Mouse (Mus musculus) skeletal muscle tissue, adult 2 months (tissue): Measurements from ENCODE around the gene Cldn24.
"Not testable (repeated sequence)": the region's sequence is repeated elsewhere in the genome, so short reads cannot be mapped to it uniquely, and the experiment has no call there.

ENCODE experiments used
- DNase-seq: peaks from one replicate; pipeline ENCODE4 v3.0.0-alpha.2; 2012; ENCODE audit warnings: low read depth, low spot score

The Cldn24 gene

DNA sequence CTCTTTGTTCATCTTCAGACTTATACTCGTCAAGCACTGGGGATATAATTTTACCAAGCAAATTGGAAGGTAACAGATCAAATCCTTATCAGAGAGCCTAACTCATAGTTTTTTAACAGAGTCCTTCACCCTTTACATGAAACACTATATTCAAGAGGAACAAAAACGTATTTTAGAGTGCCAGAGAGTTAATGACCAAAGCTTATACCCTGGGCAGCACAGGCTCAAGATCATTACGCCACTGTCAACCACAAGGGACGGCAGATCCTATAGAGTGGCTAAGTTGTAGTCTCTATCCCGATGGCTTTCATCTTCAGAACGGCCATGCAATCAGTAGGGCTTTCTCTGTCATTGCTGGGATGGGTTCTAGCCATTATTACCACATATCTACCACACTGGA is at the start of gene Cldn24:
TSS of gene Cldn24 (plus strand) at position 301 of the 400 bp plus-strand sequence.
- no peak for DNase-seq

DNA sequence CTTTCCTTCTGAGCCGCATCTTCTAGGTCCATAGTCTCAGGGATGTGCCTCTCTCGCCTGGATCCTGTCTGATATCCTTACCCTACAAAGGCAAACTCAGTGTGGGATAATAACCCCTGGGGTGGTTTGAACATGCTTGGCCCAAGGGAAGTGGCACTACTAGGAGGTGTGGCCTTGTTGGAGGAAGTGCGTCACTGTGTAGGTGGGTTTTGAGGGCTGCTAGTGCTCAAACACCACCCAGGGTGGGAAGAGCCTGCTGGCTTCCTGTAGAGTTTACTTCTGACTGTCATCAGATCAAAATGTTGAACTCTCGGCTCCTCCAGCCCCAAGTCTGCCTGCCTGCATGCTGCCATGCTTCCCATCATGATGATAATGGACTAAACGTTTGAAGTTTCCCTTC is 49.0 kb upstream of the Cldn24 start:
- no peak for DNase-seq

DNA sequence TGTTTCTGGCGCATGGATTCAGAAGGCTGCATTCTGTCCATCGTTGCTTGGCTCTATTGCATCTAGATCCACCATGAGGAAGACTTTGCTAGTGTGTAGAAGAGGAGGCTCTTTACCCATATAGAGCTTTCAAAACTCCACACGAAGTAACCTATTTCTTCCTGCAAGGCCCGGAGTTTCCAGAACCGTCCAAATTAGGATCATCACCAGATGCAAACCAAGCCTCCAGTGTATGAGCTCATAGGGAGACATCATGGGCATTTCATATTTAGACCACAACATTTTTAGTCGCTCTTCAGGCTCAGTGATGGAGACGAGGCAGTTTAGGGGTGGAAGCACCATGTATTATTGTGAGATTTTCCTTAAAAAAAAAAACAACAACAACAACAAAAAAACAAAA is 44.5 kb upstream of the Cldn24 start:
- no peak for DNase-seq

DNA sequence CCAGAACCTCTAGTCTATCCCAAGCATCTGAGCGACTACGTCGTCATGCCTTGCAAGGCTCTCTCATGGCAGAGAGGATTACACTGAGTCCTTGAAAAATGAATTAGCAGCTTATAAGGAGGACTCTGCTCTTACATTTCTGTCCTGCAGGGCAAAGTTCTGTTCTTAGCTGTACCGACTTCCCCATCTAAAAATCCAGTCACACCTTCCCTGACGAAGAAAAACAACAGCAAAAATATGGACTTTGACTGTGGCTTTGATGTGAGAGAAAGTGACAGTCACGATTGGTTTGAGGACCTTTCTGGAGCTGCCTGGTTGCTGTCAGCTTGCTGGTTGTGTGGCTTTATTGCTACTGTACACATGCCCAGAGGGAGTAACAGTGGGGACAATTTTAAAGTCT is 42.4 kb upstream of the Cldn24 start:
- DNase-seq = no peak

DNA sequence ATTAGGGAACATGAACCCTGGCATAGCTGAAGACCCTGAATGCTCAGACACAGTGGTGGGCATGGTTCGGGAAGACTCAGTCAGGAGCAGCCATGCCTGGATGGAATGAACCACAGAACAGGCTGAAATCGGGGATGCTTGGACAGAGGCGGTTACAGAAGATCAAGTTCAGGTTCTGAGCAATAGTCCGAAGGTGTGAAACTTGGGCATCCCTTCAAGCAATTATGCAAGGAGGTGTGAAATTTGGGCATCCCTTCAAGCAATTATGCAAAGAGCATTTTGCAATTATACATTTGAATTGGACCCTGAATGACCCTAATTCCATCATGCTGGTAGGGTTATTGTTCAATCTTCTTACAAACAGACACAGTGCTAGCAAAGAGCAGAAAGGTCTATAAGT is 40.1 kb upstream of the Cldn24 start:
- DNase-seq = no peak

DNA sequence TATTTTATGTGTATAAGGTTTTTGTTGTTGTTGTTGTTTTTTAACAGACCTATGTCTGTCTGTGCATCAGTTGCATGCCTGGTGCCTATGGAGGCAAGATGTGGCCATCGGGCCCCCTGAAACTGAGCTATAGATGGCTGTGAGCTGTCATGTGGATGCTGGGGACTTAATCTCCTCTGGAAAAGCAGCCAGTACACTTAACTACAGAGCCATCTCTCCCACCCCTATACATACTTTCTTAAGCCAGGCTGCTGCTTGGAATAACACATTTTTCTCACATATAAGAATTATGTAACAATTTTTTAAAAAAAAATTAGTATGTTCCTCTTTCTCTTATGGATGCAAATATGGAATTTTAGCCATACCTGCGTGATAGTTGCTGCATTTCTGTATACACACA is 38.4 kb upstream of the Cldn24 start:
- DNase-seq = no peak

DNA sequence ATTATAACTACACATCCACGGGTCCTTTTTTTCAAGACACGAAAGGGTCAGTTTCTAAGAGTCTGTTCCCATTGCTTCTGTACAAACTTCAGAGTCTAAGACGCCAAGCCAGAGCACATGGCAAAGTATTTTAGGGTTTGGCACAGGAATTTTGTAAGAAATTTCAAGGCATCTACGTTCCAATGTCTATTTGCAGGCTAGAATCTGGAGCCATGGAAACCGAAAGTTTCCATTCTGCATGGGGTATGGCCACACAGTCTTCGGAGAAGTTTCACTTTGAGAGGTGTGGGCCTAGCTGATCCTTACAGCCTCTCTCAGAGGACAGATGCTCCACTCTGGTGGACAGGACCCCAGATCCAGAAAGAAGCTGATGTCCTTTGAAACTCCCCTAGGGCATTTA is 38.0 kb upstream of the Cldn24 start:
- DNase-seq = peak; percentile 54

DNA sequence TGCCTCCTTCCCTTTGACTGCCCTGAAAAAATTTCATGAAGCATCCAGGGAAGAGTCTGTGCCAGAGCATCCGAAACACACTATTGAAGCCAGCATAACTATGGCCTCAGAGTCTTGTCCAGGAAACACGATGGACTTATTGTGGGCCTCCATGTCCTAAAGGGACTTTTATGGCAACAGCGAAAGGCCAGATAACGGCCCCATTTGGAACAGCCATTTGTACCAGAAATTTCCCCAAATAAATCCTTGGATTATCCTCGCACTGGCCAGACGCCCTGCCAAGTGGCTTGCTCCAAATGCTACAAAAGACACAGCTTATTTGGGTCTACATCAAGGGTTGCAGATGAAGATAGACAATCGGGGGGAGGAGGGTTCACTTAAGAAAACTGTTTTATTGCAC is 37.5 kb upstream of the Cldn24 start:
- peak; percentile 70 for DNase-seq

DNA sequence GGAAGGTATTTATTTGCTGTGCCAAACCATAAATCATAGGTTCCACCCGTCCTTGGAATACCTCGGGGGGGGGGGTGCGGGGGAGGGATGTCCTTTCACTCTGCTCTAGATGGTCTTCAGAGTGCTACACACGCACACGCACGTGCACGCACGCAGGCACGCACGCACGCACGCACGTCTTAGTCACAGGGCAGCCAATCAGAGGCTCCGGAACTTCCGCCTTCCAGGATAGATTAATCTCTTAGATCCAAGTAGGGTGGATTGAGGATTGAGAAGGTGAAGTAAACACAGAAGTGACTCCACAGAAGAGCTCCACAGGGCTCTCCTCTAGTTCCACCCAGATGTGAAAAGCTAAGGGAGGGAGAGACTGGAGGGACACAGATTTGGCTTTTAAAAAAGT is 35.6 kb upstream of the Cldn24 start:
- DNase-seq = no peak

DNA sequence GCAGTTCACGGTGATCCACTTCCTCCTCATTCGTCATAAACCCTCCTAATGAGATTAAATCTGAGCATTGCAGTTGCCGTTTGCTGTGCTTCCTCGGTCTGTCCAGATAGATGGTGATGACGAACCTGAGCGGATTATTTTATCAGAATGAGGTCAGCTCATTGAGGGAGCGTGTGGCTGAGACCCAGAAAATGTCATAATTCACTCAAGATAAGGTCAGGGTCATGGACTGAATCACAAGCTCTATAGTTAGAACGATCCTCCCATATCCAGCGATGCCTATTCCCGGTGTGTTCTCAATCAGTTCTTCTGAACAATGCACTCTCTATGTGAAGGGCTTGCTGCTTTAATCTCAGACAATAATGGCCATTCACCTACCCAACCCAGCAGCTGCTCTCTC is 34.2 kb upstream of the Cldn24 start:
- no peak for DNase-seq

DNA sequence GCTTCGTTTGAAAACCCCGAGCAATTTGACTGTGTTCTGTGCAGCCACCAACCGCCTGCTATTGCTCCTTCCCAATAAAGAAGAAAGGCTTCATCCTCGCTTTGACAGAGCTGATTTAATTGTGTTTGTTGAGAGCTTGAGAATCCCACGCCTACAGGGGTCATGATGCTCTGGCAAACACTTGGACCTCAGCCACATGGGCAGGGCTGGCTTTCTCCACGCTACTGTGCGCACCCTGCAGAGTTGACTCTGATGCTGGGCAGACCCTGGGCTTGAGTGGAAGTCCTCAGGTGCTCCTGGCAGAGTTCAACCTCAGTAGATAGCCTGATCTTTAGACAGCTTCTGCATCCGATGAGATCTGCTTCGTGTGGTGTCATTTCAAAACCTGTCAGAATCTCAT is 30.0 kb upstream of the Cldn24 start:
- DNase-seq = no peak

DNA sequence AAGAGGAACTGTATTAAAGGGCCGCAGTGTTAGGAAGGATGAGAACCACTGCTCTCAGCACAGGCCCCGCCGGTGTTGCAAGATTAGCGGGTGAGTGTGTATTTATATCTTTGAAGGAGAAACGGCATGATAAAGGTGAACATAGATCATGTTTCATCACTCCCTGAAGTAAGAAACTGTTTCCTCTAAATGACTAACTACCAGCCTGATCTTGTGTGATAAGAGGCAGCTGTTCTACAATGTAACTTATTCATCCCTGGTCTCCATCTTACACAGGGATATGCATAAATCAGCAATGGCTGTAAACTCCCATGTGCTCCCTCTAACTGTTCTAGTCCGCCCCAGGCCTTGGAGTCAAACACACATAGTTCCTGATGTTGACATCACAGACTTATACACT is 22.5 kb upstream of the Cldn24 start:
- no peak for DNase-seq

DNA sequence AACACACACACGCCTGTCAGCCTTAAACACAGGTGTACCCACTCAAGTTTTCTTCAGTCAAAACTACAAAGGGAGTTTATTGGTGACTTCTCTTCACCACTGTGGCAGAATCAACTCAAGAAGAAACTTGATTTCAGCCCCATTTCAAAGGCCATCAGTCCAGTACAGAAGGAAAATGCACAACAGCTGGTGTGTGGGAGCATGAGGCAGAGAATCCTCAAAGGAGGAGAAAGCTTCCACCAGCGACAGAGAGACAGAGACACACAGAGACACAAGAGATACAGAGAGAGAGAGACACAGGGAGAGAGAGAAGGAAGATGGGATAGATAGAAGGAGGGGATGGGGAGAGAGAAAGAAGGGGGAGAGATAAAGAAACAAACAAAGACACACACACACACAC is 19.6 kb upstream of the Cldn24 start:
- DNase-seq = no peak

DNA sequence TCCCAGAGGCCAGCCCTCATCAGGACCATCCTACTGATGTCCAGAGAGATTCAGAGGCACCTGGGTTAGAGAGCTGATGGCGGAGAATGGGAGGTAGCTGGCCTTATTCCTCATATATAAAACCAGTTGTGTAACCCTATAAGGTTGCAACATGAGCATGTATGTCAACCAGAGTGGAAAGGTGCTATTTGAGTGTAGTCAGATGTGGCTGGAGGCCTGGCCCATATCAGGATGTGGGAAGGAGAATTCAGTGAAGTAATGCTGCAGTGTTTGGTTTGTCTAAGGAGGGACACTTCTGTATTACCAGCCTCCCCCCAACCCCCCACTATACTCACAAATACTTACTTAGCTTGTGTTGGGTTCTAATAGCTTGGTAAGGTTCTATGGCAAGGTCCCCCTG is 17.7 kb upstream of the Cldn24 start:
- DNase-seq = no peak

DNA sequence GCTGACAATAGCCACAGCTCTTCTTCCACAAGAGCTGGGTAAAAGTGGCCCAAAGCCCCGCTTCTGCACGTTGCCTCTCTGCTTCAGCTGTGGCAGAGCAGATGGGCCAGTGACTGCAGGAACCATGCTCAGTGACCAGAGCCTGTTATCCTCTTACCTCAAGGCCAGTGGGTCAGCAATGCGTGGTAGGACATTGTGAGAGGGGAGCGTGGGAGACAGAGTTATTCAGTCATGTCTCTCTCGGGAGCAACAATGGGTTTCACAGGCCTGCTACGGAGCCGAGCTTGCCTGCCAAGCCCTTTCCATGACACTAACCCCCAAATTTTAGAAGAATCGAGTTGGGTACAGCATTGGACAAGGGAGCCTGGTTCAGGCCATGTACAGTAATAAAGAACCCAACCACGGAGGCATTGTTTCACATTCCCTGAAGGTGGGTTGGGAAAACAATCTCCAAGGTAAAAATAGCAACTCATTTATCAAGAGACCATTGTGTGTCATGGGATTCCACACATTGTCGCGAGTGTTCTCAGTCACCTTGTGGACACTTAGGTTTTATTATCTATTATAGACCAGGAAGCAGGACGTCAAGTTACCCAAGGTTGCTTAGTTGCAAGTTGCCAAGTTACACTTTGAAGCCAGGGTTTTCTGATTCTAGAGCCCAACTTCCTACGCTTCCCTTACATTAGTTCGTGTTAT is 11.8 kb upstream of the Cldn24 start:
- DNase-seq = no peak

DNA sequence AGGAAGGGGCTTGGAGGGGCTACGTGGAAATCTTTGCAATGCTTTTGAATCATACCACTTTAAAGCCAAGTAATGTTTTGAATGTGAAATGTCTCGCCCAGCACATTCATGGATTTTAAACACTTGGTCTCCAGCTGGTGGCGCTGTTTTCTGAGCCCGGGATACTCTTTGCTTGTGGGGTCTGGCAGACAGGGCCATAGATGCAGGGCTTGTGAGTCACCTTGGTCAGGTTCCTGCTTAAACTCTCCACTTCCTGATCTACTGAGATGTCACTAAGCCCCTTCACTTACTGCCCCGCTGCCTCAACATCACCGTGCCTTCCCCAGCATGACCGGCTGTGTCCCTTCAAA is 11.3 kb upstream of the Cldn24 start:
- DNase-seq = no peak

DNA sequence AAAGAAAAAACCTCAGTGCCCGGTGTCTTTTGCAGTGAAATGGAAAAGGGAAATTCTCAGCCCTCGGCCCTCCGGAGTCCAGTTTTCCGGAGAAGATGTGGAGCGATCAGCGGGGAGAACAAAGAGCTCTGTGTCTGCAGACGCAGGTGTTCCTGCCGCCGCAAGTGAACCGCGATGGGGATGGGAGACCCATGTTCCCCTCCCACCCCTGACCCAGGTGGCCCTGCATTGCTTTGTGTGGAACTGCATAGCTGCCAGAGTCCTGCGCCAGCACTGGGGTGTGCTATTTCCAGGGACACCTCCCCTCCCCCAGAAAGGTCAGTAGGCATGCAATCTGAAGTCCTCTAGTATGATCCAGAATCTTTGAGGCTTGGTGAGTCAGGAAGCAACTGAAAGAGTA is 10.7 kb upstream of the Cldn24 start:
- DNase-seq = no peak

DNA sequence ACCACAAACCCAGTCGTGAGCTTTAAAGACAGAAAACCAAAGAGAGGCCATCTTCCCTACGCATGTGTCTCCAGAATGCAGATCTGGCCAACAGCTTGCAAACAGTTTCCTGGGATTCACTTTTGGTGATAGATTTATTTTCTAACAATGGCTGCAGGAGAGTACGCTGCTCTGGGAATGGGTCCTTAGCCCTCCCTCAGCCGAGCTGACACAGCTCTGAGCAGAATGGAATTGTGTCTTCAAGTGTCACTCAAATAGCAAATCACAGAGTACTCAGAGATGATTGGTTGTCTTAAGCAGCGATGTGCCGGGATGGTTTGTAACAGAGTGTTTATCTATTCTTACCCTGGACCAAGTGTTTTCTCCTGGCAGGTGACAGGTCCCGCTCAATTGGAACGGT is 2.9 kb upstream of the Cldn24 start:
- DNase-seq = no peak

DNA sequence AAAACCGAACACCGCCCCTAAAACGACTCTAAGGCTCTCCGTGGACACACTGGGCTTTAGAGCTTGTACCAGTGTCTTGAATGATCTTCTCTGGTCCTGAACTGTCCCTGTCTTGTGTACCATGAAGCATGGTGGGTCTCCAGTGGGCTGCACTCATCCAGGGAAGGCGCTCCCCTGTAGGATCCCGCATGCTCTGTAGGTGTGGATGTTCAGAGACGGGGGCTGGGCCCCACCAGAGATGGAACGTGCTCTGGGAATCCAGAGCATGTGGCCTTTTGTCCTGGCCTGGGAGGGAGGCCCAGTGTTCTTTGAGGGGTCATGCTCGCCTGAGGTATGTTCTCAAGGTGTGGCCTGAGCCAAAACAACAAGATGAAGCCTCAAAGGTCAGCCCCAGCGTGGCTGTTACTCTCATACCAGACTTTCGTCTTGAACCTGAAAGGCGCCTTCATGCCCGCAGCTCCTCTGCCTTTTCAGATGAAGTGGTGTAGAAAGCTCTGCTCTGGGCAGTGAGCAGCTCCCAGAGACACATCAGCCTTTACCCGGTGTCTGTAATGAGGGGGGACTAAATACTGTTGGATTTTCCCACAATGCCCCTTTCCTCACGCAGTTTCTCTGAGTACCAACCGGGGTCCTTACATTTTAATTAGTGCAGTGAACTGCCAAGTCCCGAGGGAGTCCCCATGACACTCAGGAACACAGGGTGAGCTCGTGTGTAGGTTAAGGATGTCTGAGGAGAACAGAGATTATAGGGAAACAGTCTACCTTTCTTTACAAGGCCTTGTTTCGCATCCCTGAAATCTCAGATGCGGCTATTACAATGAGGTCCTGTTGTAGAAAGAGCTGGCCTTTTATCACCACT is 800 bp upstream of the Cldn24 start:
- no peak for DNase-seq

DNA sequence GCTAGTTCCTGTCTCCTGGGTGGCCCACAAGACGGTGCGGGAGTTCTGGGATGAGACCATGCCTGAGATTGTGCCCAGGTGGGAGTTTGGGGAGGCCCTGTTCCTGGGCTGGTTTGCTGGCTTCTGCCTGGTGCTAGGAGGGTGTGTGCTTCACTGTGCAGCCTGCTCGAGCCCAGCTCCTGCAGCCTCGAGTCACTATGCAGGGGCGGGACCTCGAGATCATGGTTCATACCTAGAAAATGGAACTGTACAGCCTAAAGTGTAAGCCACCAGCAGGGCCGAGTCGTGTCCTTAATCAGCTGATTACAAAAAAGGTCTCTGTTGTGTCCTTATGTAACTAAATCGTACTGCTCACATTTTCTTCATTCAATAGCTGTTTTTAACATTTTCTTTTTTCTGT is 598 bp downstream of the Cldn24 start:
- DNase-seq = not testable (repeated sequence)

DNA sequence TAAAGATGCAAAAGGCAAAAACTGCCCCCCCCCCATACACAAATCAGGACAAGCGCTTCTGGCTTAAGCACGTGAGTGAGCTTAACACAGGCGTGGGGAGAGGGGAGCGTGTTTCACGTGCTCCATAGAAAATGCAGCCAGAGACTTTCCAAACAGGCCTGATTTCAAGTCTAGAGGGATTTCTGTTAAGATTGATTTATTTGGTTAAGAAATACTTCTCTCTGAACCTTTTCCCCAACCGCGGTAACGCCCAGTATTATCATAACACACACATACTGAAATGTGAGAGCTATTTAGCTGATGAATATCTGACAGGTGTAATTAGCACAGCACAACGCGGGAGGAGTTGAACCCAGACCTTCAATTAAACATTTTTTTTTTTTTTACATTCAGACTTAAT is 1.8 kb downstream of the Cldn24 start:
- DNase-seq = peak; percentile 13

DNA sequence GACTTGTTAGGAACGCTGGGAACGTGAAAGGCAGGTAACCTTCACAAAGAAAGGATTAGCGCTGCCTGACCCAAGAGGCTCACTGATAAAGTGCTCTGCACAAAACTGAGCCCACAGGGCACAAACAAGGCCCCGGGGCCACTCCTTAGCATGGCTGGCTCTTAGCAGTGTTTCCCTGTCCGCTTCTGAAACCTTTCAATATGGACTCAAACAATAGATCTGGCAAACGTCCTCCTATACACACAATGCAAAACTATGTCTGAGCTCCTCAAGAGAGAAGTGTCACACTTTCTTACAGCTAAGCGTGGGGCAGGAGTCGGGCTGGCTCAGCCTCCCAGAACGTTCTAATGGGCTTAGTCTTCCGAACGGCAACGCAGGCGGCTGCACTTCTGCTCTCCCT is 2.2 kb downstream of the Cldn24 start, which contains the start of gene Cldn22:
TSS of gene Cldn22 (plus strand) at position 301 of the 400 bp plus-strand sequence.
- DNase-seq = no peak

DNA sequence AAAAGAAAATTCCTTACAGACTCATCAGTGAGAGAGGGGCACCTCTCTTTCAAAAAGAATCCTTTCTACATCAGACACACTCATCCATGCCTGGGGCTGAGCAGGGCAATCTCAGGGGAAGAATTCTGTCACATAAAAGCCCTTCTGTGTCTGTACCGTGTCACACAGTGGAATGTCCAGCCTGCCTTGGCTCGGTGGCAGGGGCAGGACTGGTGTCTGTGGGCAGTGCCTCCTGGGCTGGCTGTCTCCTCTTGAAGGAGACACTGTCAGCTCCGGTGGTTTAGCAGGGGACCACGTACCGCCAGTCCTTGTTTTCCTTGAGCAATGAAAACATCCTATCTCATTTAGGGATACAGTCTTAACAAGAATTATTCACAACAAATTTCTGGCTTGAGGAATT is 3.7 kb downstream of the Cldn24 start:
- DNase-seq = no peak
